Mouse (Mus musculus) stomach, embryonic 16.5 days (tissue): Measurements from ENCODE around the gene Rasal1. TPM values are rescaled to one million over a fixed set of nuclear protein-coding genes. Genes with fewer than 3 reads are reported as not detected.

Experiments
- ATAC-seq: fragments of 200-750 bp; cut with Nextera tagmentation; 2 replicates; pipeline ENCODE4 v1.8.0; 2017; ENCODE audit warnings: moderate number of reproducible peaks, moderate TSS enrichment; ENCODE audit not compliant: insufficient read depth, low FRiP score
- H3K27ac ChIP-seq: fragments of 300-500 bp; sonication (generic); 2 replicates; pipeline ENCODE4 v1.5.1; 2014; ENCODE audit warnings: low read length
- H3K27me3 ChIP-seq: fragments of 300-500 bp; sonication (generic); 2 replicates; pipeline ENCODE4 v1.6.1; 2014; ENCODE audit warnings: low read length, control low read depth, mixed read lengths; ENCODE audit not compliant: control insufficient read depth, insufficient read depth
- H3K36me3 ChIP-seq: fragments of 300-500 bp; sonication (generic); 2 replicates; pipeline ENCODE4 v1.6.1; 2014; ENCODE audit warnings: low read length; ENCODE audit not compliant: control insufficient read depth, insufficient read depth
- H3K4me1 ChIP-seq: fragments of 300-500 bp; sonication (generic); 2 replicates; pipeline ENCODE4 v1.6.1; 2014; ENCODE audit warnings: low read length, control low read depth, mixed read lengths; ENCODE audit not compliant: control insufficient read depth, insufficient read depth
- H3K4me2 ChIP-seq: fragments of 300-500 bp; sonication (generic); 2 replicates; pipeline ENCODE4 v1.6.1; 2014; ENCODE audit warnings: low read depth, low read length, mixed read lengths
- H3K4me3 ChIP-seq: fragments of 300-500 bp; sonication (generic); replicated peaks from 2 replicates; pipeline ENCODE4 v1.5.1; 2014; ENCODE audit warnings: mild to moderate bottlenecking, low read length
- H3K9ac ChIP-seq: fragments of 300-500 bp; sonication (generic); 2 replicates; pipeline ENCODE4 v1.6.1; 2014; ENCODE audit warnings: low read length
- H3K9me3 ChIP-seq: fragments of 300-500 bp; sonication (generic); replicated peaks from 2 replicates; pipeline ENCODE4 v1.6.1; 2016; ENCODE audit warnings: low read length, control low read depth; ENCODE audit not compliant: control insufficient read depth
- WGBS: fragments of 180-500 bp; shearing (Covaris S2); extraction: QIAGEN DNeasy Blood & Tissue Kit; methylation state at CpG from one replicate; pipeline ENCODE4 v1.1.7; 2014; 5-methylcytosine and 5-hydroxymethylcytosine counted together
- polyA plus RNA-seq: library from polyadenylated mRNA; unstranded; fragments of >200 nt; fragmentation: Nextera tagmentation; extraction: Ambion mirVana; gene quantifications from 2 replicates; pipeline ENCODE4 v1.2.1, GENCODE M21; 2015

Gene Rasal1
- polyA plus RNA-seq, 1 experiment from 2014 or later: 0.72 TPM

- WGBS: 66% methylated on average over 25 of the region's 25 CpGs
- Histone ChIP-seq H3K27ac (no peak overlapping the region), H3K36me3 (no peaks in the 10 kb centered on the region), H3K9ac (no peak overlapping the region), H3K4me3 (no peak overlapping the region), H3K9me3 (no peaks in the 10 kb centered on the region), H3K27me3 (no peaks in the 10 kb centered on the region), H3K4me1 (peaks cover 15% of the 10 kb centered on the region), H3K4me2 (no peak overlapping the region)
- ATAC-seq: no peak
Measured at GRCm38 (mm10) chr5:120606590-120607200, 41.9 kb upstream of the Rasal1 start.

- ATAC-seq: no peak
- Histone ChIP-seq H3K27ac (no peak overlapping the region), H3K4me1 (peaks cover 16% of the 10 kb centered on the region), H3K9ac (no peak overlapping the region), H3K9me3 (no peaks in the 10 kb centered on the region), H3K4me2 (no peak overlapping the region), H3K27me3 (no peaks in the 10 kb centered on the region), H3K36me3 (no peaks in the 10 kb centered on the region), H3K4me3 (no peak overlapping the region)
- WGBS: 82% methylated on average over 3 of the region's 3 CpGs
Measured at GRCm38 (mm10) chr5:120607335-120607734, 41.3 kb upstream of the Rasal1 start.

GRCm38 (mm10) chr5:120609246-120609775 lies 39.3 kb upstream of the Rasal1 start:
- Histone ChIP-seq H3K4me2 (no peak overlapping the region), H3K27me3 (no peaks in the 10 kb centered on the region), H3K9ac (no peak overlapping the region), H3K36me3 (no peaks in the 10 kb centered on the region), H3K4me1 (peaks cover 16% of the 10 kb centered on the region), H3K9me3 (no peaks in the 10 kb centered on the region), H3K4me3 (no peak overlapping the region), H3K27ac (no peak overlapping the region)
- WGBS: 81% methylated on average over 16 of the region's 16 CpGs
- no peak for ATAC-seq

GRCm38 (mm10) chr5:120610906-120611305 lies 37.7 kb upstream of the Rasal1 start:
- H3K27ac ChIP-seq: no peak overlapping the region
- peak overlapping the region; percentile 83 for H3K4me2 ChIP-seq
- no peak for ATAC-seq
- no peaks in the 10 kb centered on the region for H3K27me3 ChIP-seq
- H3K36me3 ChIP-seq: peaks cover 6% of the 10 kb centered on the region
- H3K4me1 ChIP-seq: peaks cover 11% of the 10 kb centered on the region
- 86% methylated on average over 5 of the region's 5 CpGs for WGBS
- peak overlapping the region; percentile 93; the same call in 1 of the 2 replicates for H3K4me3 ChIP-seq
- 0 out of 2 replicates have a peak, but pooled peaks cover 2% of the 10 kb centered on the region for H3K9me3 ChIP-seq
- H3K9ac ChIP-seq: peak overlapping the region; percentile 79; the same call in 1 of the 2 replicates

GRCm38 (mm10) chr5:120611416-120611815 lies 37.2 kb upstream of the Rasal1 start:
- Histone ChIP-seq H3K4me2 (peak overlapping the region; percentile 83), H3K9me3 (peaks cover 6% of the 10 kb centered on the region; the same call in 1 of the 2 replicates), H3K27me3 (no peaks in the 10 kb centered on the region), H3K4me3 (peak overlapping the region; percentile 93), H3K27ac (no peak overlapping the region; the same call in 1 of the 2 replicates), H3K9ac (peak overlapping the region; percentile 79), H3K4me1 (peaks cover 11% of the 10 kb centered on the region), H3K36me3 (peaks cover 11% of the 10 kb centered on the region)
- 47% methylated on average over 8 of the region's 8 CpGs for WGBS
- ATAC-seq: no peak

GRCm38 (mm10) chr5:120612442-120612821 lies 36.2 kb upstream of the Rasal1 start, which contains the start of the genes Rita1 and Ddx54:
TSS of gene Rita1 (minus strand) at chr5:120612589.
TSS of gene Ddx54 (plus strand) at chr5:120612739.
- H3K4me3 ChIP-seq: peak within 1 kb of the TSS; percentile 93
- under 1% methylated on average over 22 of the region's 22 CpGs for WGBS
- H3K9ac ChIP-seq: peak within 1 kb of the TSS; percentile 83
- peaks cover 11% of the 10 kb centered on the region for H3K4me1 ChIP-seq
- H3K9me3 ChIP-seq: peaks cover 6% of the 10 kb centered on the region; the same call in 1 of the 2 replicates
- H3K27ac ChIP-seq: peak within 1 kb of the TSS; percentile 92
- no peaks in the 10 kb centered on the region for H3K27me3 ChIP-seq
- peaks cover 15% of the 10 kb centered on the region for H3K36me3 ChIP-seq
- H3K4me2 ChIP-seq: peak within 1 kb of the TSS; percentile 90
- ATAC-seq: peak; percentile 89

- Histone ChIP-seq H3K9ac (peak overlapping the region; percentile 83), H3K27ac (peak overlapping the region; percentile 92), H3K4me3 (peak overlapping the region; percentile 93), H3K4me2 (peak overlapping the region; percentile 90), H3K9me3 (peaks cover 6% of the 10 kb centered on the region; the same call in 1 of the 2 replicates), H3K27me3 (no peaks in the 10 kb centered on the region), H3K36me3 (peaks cover 16% of the 10 kb centered on the region), H3K4me1 (peaks cover 11% of the 10 kb centered on the region)
- WGBS: under 1% methylated on average over 69 of the region's 69 CpGs
- peak; percentile 93 for ATAC-seq
Measured at GRCm38 (mm10) chr5:120612822-120613604, 35.6 kb upstream of the Rasal1 start.

- no peak overlapping the region for H3K27ac ChIP-seq
- H3K9ac ChIP-seq: no peak overlapping the region
- 92% methylated on average over 4 of the region's 4 CpGs for WGBS
- H3K27me3 ChIP-seq: no peaks in the 10 kb centered on the region
- no peak for ATAC-seq
- no peak overlapping the region for H3K4me2 ChIP-seq
- peaks cover 9% of the 10 kb centered on the region for H3K4me1 ChIP-seq
- H3K9me3 ChIP-seq: peaks cover 6% of the 10 kb centered on the region; the same call in 1 of the 2 replicates
- H3K4me3 ChIP-seq: no peak overlapping the region
- peaks cover 36% of the 10 kb centered on the region for H3K36me3 ChIP-seq
Measured at GRCm38 (mm10) chr5:120615903-120616302, 32.7 kb upstream of the Rasal1 start.

GRCm38 (mm10) chr5:120618778-120619177 lies 29.8 kb upstream of the Rasal1 start:
- no peaks in the 10 kb centered on the region for H3K27me3 ChIP-seq
- H3K4me3 ChIP-seq: no peak overlapping the region
- no peaks in the 10 kb centered on the region for H3K4me1 ChIP-seq
- no peak overlapping the region for H3K27ac ChIP-seq
- H3K9me3 ChIP-seq: peaks cover 6% of the 10 kb centered on the region; the same call in 1 of the 2 replicates
- no peak for ATAC-seq
- 81% methylated on average over 12 of the region's 12 CpGs for WGBS
- no peak overlapping the region for H3K9ac ChIP-seq
- no peak overlapping the region for H3K4me2 ChIP-seq
- peaks cover 40% of the 10 kb centered on the region for H3K36me3 ChIP-seq
